Mouse (Mus musculus): ENCODE data around the gene Auh.

Auh gene

GRCm38 (mm10) chr13:52794232-52794631 is 135.2 kb downstream of the Auh start:
- no peak for DNase-seq (ENCODE audit: low spot score)

- DNase-seq (ENCODE audit: low spot score), result no peak
Observed at GRCm38 (mm10) chr13:52793434-52793989, 136.0 kb downstream of the Auh start.

DNA sequence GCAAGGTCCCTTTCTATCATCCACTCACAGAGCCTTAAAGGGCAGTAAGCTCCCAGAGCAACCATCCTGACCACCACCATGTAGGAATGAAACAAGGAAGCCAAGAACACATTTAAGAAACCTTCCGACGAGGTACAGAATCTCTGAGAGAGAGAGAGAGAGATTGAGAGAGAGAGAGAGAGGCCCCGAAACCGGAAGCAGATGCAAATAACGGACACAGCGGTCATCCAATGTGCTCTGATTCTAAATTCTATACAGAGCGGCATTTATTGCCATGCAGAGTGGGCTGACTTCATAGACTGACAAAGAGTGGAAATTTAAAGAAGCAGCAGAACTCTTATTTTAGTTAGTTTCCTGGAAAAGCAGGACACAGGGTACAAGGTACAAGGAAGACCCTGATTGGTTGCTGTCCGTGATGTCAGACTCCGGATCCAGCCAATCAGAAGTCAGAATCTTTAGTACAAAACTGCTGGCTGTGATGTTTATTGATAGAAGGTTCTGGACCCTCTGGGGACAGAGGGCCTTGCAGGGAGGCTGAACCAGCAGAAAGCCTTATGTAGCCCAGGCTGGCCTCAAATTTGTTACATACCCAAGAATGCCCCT is 137.1 kb downstream of the Auh start:
- no peak for DNase-seq (ENCODE audit: low spot score)

DNA sequence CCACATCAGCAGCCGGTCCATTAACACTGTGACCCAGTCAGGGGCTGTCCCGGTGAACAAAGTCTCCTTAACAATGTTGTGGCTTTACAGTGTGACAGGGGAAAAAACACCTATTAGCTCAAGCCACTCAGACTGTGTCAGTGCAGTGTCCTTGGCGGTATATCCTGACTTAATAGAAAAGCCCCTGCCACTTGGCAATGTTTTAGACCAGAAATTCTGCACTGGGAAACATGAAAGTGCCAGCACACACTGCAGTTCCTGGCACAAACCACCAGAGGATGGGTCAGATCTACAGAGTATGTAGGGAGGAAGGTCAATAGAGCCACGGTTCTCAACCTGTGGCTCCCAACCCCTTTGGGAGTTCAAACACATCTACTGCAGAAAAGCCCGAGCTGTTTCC is 138.6 kb downstream of the Auh start:
- no peak for DNase-seq (ENCODE audit: low spot score)
